Mouse (Mus musculus) cortical plate, adult 2 months (tissue): ENCODE results near the gene Mbnl1.

Source experiments
- CTCF ChIP-seq: fragments of 200-500 bp; IDR thresholded peaks from 2 replicates; pipeline ENCODE4 v1.5.1; 2011; ENCODE audit warnings: mild to moderate bottlenecking, control low read depth, low read length; ENCODE audit not compliant: insufficient read depth; ENCODE audit errors: extremely low read depth
- POLR2A ChIP-seq: fragments of 200-500 bp; IDR thresholded peaks from 2 replicates; pipeline ENCODE4 v1.6.1; 2011; ENCODE audit warnings: mild to moderate bottlenecking, low read length, control low read depth; ENCODE audit not compliant: insufficient read depth; ENCODE audit errors: extremely low read depth

GRCm38 (mm10) chr3:60575945-60576344 is 103.3 kb downstream of the Mbnl1 start:
- TF ChIP-seq CTCF: no peak
- TF ChIP-seq POLR2A: no peak
